Mouse (Mus musculus): Measurements from ENCODE around the gene Prss27.

The Prss27 gene

GRCm38 (mm10) chr17:24037844-24038243 lies at the start of gene Prss27:
Gene Prss27 (plus strand): TSS chr17:24038144.
- DNase-seq (ENCODE audit: low spot score): no peak

DNA sequence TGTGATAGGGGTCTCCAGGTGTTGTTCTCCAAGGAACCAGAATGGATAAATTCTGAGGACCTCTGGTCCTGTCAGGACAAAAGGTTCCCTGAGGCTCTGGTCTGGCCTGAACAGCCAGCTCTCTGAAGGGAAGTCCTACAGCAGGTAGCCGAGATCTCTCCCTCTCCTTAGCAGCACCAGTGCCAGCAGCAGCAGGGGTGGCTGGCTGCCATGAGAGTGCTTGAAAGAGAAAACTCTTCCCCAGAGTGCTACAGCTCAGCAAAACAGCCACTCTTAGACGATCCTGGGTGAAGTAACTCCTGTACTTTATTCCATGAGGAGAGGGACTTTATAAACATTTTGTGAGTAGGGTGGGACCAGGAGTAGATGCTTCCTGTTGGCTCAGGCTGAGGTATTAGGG lies 48.1 kb upstream of the Prss27 start:
- no peak for DNase-seq (ENCODE audit: low spot score)

DNA sequence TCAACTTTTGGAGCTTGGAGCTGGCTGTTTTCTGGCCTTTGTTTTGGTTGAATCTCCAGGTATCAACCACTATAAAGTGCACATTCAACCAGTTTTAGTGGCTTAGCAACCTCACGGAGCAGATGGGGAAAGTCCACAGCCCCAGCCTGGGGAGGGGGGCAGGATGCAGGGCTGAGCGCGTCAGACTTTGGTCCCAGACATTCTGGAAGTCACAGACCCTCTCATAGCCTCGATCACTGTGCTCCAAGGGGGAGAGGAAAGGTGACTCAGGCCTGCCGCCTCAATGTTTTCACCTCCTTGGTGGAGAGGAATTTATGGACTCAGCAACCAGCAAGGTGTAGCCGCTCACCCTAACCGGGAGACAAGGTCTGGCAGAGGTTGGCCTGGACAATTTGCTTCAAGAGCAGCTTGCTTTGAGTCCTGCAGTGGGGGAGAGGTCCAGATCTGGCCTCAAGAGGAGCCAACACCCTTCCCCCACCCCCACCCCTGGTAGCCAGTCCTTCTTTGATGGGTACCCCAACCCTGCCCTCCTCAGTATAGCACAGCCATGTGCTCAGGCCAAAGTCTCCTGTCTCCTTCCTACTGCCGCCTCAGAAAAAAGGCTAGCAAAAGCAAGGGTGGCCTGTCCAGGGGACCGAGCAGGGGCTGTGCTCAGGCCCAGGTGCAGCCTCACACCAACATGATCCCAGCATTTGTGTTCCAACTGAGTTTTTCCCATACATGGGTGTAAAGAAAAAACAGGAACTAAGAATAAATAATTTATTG lies 45.0 kb upstream of the Prss27 start:
- DNase-seq (ENCODE audit: low spot score): peak; percentile 2

- DNase-seq (ENCODE audit: low spot score): peak; percentile 95
Measured at GRCm38 (mm10) chr17:23993559-23994428, 44.1 kb upstream of the Prss27 start.

DNA sequence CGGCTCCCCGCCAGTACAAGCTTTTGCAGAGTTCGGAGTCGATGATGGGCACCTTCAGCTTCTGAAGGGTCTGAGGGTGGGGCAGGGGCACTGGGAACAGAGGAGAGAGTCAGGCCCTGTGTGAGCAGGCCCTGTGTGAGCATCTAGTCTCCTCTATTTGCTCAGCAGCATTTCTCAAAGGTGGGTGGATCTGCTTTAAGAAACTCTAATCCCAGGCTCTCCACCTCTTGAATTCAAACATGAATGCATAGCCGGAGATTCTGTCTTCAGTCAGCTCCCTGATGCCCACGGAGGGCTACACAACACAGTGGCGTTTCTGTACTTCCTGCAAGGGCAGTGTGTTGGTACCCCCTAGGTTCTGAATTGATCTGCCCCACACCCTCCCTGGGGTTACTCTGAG lies 43.3 kb upstream of the Prss27 start:
- DNase-seq (ENCODE audit: low spot score): no peak

- peak; percentile 7 for DNase-seq (ENCODE audit: low spot score)
Measured at GRCm38 (mm10) chr17:23995421-23995820, 42.5 kb upstream of the Prss27 start.

DNA sequence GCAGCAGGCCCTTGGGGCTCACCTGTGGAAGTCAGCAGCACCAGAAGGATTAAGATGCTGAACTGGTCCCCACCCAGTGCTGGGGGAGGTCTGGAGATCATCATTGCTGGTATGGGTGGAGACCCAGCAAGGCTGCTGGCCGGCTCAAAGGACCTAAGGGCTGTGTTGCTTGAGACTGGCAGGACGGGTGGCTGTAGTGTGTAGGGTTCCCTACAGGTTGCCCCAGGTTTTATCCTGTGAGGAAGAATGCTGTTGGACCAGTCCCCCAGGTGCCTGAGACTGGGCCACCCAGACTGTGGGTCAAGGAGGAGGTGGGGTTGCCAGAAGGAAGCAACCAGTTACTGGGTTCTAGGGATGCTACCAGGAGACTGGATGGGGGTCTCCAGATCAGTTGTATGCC lies 40.0 kb upstream of the Prss27 start, which contains the start of gene Prss22:
Gene Prss22, minus strand, starts transcription at position 200 of the 400 bp plus-strand sequence.
- DNase-seq (ENCODE audit: low spot score): no peak

GRCm38 (mm10) chr17:23998383-23998782 lies 39.6 kb upstream of the Prss27 start:
- DNase-seq (ENCODE audit: low spot score): no peak

DNA sequence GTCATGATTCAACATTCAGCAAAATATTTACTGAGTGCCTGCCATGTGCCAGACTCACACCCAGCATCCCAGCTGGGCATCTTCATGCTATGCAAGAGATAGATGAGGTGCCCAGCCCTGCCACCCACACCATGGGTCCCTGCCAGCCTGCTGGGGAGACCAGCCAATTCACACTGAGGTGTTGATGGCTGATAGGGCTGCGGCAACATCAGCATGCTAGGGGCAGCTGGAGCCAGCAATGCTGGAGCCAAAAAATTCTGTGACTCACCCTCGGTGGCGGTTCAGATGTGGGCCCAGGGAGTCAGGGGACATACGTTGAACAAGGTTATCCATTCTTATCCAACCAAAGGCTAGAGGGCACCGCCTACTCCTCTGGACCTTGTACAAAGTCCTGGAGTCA lies 37.5 kb upstream of the Prss27 start:
- DNase-seq (ENCODE audit: low spot score): no peak

GRCm38 (mm10) chr17:24004071-24004665 lies 33.8 kb upstream of the Prss27 start:
- DNase-seq (ENCODE audit: low spot score): no peak

DNA sequence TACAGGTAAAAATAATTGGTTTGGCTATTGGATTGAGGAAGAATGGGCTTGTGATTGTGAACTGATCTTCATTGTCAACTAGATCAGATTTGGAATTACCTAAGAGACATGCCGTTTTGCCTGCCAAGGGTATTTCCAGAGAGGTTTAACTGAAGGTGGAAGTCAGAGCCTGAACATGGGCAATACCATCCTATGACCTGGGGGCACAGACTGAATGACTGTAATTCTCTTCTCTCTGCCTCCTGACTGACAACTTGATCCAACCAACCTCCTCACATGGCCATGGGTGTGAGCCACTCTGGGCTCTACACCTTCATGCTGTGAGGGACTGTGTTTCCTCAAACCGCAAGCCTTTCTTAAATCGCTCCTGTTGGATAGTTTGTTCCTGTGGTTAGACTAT lies 32.9 kb upstream of the Prss27 start:
- DNase-seq (ENCODE audit: low spot score): no peak

DNA sequence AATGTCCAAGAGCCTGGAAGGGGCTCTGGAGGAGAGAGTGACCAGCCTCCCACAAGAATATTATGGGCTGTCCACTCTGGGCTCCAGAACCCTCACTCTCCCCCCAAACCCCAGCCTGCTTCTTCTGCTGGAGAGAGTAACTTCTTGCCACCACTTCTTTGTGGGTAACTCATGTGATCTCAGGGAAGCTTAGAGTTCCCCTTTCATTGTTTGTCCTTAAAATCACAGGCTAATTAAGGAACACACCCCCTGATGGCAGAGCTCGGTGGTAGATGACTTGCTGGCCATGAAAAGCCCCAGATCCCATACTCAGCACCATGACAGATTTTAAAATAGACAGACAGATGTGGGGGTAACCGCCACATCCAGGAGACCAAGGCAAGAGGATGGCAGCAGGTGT lies 31.0 kb upstream of the Prss27 start:
- DNase-seq (ENCODE audit: low spot score): no peak

DNA sequence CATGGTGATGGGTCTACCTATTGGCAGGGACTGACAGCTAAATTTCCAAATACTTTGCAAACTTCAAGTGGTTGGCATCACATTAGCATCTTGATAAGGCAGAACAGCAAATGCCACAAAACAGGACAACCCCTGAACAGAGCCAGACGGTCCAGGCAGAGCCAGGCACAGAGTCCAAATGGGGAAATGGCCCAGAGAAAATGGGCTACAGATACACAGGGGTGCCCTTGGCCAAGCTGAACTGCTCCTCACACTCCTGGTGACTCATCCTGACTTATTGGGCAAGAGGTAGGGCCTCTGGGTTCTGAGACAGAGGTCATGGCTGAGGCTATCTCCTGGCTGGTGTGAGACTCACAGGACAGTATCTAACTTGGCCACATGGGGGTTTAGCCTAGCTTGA lies 30.6 kb upstream of the Prss27 start:
- DNase-seq (ENCODE audit: low spot score): no peak

- DNase-seq (ENCODE audit: low spot score): no peak
Measured at GRCm38 (mm10) chr17:24008105-24008504, 29.8 kb upstream of the Prss27 start.

DNA sequence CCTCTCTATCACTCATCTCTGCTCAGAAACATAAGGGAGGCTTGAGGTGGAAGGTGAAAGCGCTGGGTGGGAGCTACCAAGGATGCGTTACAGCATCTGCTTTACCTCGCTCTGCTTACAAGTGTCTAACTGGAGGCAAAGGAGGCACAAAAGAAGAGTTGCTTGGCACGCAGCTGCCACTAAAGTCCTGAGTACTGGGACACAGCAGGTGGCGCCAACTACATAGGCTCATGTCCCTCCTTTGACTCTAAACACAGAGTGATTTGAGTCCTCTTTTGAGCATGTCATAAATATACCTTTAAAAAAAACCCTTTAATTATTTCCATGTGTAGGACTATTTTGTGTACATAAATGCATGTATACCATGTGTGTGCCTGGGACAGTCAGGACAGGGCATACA lies 28.3 kb upstream of the Prss27 start:
- DNase-seq (ENCODE audit: low spot score): no peak

GRCm38 (mm10) chr17:24012921-24013320 lies 25.0 kb upstream of the Prss27 start:
- DNase-seq (ENCODE audit: low spot score): no peak

GRCm38 (mm10) chr17:24014433-24014965 lies 23.4 kb upstream of the Prss27 start:
- DNase-seq (ENCODE audit: low spot score): no peak

GRCm38 (mm10) chr17:24015727-24016126 lies 22.2 kb upstream of the Prss27 start:
- peak; percentile 59 for DNase-seq (ENCODE audit: low spot score)

DNA sequence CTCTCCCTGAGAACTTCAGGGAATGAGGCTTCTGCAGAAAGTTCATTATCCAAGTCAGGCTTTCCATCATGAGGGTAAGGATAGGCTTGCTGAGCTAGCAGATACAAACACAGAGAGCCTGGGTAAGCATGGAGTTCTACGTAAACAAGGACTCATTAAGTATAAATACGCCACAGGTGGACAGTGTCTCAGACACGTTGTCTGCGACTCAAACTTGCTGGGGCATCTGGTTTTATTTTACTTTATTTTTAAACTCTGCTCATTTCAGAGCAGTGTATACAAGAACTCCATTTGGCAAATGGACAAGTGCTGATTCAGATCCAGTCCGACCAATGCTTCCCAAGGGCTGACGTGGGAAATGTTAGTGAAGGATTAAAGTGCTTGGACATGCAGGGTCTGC lies 17.2 kb upstream of the Prss27 start:
- DNase-seq (ENCODE audit: low spot score): no peak

GRCm38 (mm10) chr17:24021375-24022199 lies 16.4 kb upstream of the Prss27 start:
- DNase-seq (ENCODE audit: low spot score): no peak

DNA sequence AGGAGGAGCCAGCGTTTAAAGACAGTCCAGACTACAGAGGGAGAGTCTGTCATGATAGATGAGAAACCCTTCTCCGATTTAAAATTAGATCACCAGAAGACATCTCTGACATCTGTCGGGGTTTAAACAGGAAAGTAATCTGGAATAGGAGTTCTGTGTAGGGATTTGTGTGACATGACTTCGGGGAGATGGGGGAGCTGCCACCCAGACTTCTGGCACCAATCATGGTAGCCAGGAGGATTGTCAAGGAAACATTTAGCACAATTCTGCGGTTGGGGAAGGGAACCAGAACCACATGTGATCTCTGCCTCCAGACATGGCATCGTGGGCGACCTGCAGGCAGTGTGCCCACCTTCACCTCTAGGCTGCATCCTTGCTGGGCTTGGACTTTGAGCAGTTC lies 8.5 kb upstream of the Prss27 start:
- no peak for DNase-seq (ENCODE audit: low spot score)

GRCm38 (mm10) chr17:24030551-24030950 lies 7.4 kb upstream of the Prss27 start:
- DNase-seq (ENCODE audit: low spot score): no peak
